Mouse (Mus musculus) bone marrow, adult 2 months (tissue): ENCODE results near the gene Prss29. TPM values are rescaled to one million over a fixed set of nuclear protein-coding genes. Genes with fewer than 3 reads are reported as not detected.

Source experiments
- H3K27ac ChIP-seq: fragments of 200-500 bp; 2 replicates; pipeline ENCODE4 v1.5.1; 2012; ENCODE audit warnings: low read depth, mild to moderate bottlenecking, control low read depth, inconsistent platforms, low read length; ENCODE audit not compliant: control insufficient read depth, poor library complexity, insufficient read depth
- H3K4me1 ChIP-seq: fragments of 200-500 bp; 2 replicates; pipeline ENCODE4 v1.6.1; 2011; ENCODE audit warnings: low read length; ENCODE audit not compliant: control insufficient read depth, insufficient read depth
- H3K4me3 ChIP-seq: fragments of 200-500 bp; replicated peaks from 2 replicates; pipeline ENCODE3; 2011; ENCODE audit warnings: mild to moderate bottlenecking, low read depth, low read length, control low read depth; ENCODE audit not compliant: control insufficient read depth
- CTCF ChIP-seq: fragments of 200-500 bp; IDR thresholded peaks from 2 replicates; pipeline ENCODE4 v1.5.1; 2011; ENCODE audit warnings: low read length, control low read depth; ENCODE audit not compliant: control insufficient read depth, insufficient read depth
- POLR2A ChIP-seq: fragments of 200-500 bp; IDR thresholded peaks from 2 replicates; pipeline ENCODE4 v1.6.1; 2011; ENCODE audit warnings: low read depth, mild to moderate bottlenecking, control low read depth, low read length, borderline replicate concordance; ENCODE audit not compliant: control insufficient read depth
- WGBS: fragments of 180-500 bp; shearing (Covaris S2); methylation state at CpG from one replicate; pipeline ENCODE4 v1.1.7; 2018; 5-methylcytosine and 5-hydroxymethylcytosine counted together
- polyA plus RNA-seq: library from polyadenylated mRNA; stranded (reverse); fragments of >200 nt; gene quantifications from 2 replicates; pipeline ENCODE4 v1.2.4, GENCODE M21; 2011; ENCODE audit warnings: low replicate concordance; ENCODE audit not compliant: missing spikeins, insufficient read depth, insufficient read length

Prss29 gene
- polyA plus RNA-seq, 1 experiment, result not detected

DNA sequence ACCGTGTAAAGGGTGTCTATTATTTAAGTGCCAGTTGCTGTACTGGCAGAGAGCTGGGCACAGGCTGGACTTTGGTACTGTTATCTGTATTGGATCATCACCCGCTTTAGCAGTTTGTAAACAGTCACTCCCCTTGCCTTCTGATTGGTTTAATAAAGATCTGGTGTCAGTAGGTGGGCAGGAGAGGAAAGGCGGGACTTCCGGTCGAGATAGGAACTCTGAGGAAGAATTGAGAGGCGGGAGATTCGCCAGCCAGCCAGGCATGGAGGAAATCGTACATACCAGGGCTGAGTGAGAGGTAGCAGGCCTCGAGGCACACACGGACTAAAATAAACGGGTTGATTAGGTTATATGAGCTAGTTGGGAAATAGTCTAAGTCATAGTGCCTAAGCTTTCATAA is 36.3 kb upstream of the Prss29 start:
- Histone ChIP-seq H3K4me1 (no peaks in the 10 kb centered on the region), H3K4me3 (no peak overlapping the region), H3K27ac (no peak overlapping the region)
- WGBS, result 36% methylated on average over 11 of the region's 11 CpGs
- no peak for TF ChIP-seq POLR2A
- TF ChIP-seq CTCF, result no peak

GRCm38 (mm10) chr17:25285033-25285432 is 33.4 kb upstream of the Prss29 start:
- peak; percentile 96 for TF ChIP-seq CTCF
- no peak for TF ChIP-seq POLR2A
- no peak overlapping the region for H3K4me3 ChIP-seq
- 24% methylated on average over 3 of the region's 3 CpGs for WGBS
- no peaks in the 10 kb centered on the region for H3K4me1 ChIP-seq
- no peak overlapping the region for H3K27ac ChIP-seq

GRCm38 (mm10) chr17:25288842-25289241 is 29.6 kb upstream of the Prss29 start:
- 20% methylated on average over 4 of the region's 4 CpGs for WGBS
- TF ChIP-seq CTCF (peak; percentile 89), POLR2A (no peak)
- no peak overlapping the region for H3K27ac ChIP-seq
- H3K4me1 ChIP-seq, result no peaks in the 10 kb centered on the region
- no peak overlapping the region for H3K4me3 ChIP-seq

DNA sequence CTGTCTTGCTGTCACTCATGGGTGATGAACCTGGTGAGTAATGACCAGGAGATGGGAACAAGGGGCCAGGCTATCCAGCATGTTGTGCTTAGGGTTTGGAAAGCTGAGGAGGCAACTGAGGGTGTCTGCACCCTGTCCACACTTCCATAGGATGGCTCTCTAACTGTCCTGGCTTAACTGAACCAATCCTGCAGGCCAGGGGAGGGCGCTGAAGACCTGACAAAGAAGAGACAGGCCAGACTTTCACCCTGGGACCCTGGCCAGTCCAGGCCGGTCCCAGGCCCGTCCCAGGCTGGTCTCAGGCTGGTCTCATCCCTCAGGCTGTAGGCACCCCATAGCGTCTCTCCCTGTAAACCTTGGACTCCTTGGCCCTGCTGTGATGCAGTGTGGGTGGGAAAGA is 28.0 kb upstream of the Prss29 start:
- WGBS, result 29% methylated on average over 4 of the region's 4 CpGs
- TF ChIP-seq CTCF, result no peak
- H3K4me3 ChIP-seq, result no peak overlapping the region
- no peak overlapping the region for H3K27ac ChIP-seq
- H3K4me1 ChIP-seq, result no peaks in the 10 kb centered on the region

DNA sequence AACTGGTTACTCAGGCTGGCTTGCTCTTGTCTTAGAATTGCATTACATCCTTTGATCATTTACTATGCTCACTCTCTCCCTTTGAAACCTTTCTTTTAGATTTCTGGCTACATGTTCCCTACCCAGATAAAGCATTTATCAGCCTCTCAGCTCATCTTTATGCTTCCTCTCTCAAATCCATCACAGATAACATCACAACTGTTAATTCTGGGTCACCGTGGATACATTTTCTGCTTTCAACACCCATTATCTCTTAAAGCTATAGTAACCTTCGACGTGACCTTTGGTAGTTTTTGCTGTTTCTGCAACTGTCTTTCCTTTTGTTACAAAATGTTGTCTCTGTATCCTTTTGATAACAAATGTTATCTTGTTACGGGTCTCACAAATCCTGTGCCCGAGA is 25.0 kb upstream of the Prss29 start:
- WGBS, result 37% methylated on average over 5 of the region's 5 CpGs
- no peak for TF ChIP-seq POLR2A
- TF ChIP-seq CTCF, result no peak
- Histone ChIP-seq H3K4me3 (no peak overlapping the region), H3K27ac (no peak overlapping the region), H3K4me1 (no peaks in the 10 kb centered on the region)

GRCm38 (mm10) chr17:25294111-25294510 is 24.3 kb upstream of the Prss29 start:
- Histone ChIP-seq H3K4me1 (no peaks in the 10 kb centered on the region), H3K4me3 (no peak overlapping the region), H3K27ac (no peak overlapping the region)
- TF ChIP-seq POLR2A (no peak), CTCF (no peak)
- WGBS, result 59% methylated on average over 1 of the region's 1 CpGs

- WGBS, result 77% methylated on average over 5 of the region's 5 CpGs
- TF ChIP-seq CTCF (no peak), POLR2A (no peak)
- Histone ChIP-seq H3K4me1 (peaks cover 1% of the 10 kb centered on the region), H3K4me3 (no peak within 1 kb of the TSS), H3K27ac (no peak within 1 kb of the TSS)
These were observed 20.4 kb upstream of the Prss29 start, which contains the start of gene Prss34 for GRCm38 (mm10) chr17:25298094-25298493. Gene Prss34, plus strand, starts transcription at chr17:25298394.

GRCm38 (mm10) chr17:25308346-25308745 is 10.1 kb upstream of the Prss29 start, which contains the start of gene Prss28:
Gene Prss28, plus strand, starts transcription at chr17:25308646.
- H3K4me1 ChIP-seq, result no peaks in the 10 kb centered on the region
- TF ChIP-seq POLR2A (no peak), CTCF (no peak)
- no peak within 1 kb of the TSS for H3K27ac ChIP-seq
- H3K4me3 ChIP-seq, result no peak within 1 kb of the TSS
- WGBS, result 49% methylated on average over 4 of the region's 4 CpGs

DNA sequence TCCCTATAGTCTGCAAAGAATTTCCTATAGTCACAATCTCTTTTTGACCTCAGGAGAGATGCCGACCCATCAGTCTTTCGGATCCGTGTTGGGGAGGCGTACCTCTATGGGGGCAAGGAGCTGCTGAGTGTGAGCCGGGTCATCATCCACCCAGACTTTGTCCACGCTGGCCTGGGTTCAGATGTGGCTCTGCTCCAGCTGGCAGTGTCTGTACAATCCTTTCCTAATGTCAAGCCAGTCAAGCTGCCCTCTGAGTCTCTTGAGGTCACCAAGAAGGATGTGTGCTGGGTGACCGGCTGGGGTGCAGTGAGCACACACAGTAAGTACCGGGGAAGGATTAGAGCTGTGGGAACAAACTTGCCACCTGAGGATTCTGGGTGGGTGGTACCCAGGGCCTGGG is 2.4 kb downstream of the Prss29 start:
- TF ChIP-seq CTCF, result no peak
- TF ChIP-seq POLR2A, result no peak
- Histone ChIP-seq H3K4me3 (no peak overlapping the region), H3K27ac (no peak overlapping the region), H3K4me1 (no peaks in the 10 kb centered on the region)
- 78% methylated on average over 8 of the region's 8 CpGs for WGBS
